Mouse (Mus musculus) MEL (cell line): Measurements from ENCODE around the gene Olfr1099.

Source experiments
- BHLHE40 ChIP-seq: IDR thresholded peaks from 2 replicates; pipeline ENCODE4 v1.6.1; 2012; ENCODE audit warnings: low read depth, mild to moderate bottlenecking, inconsistent platforms, low read length, improper control_type of control experiment, borderline replicate concordance
- CHD2 ChIP-seq: IDR thresholded peaks from 2 replicates; pipeline ENCODE4 v1.6.1; 2011; ENCODE audit warnings: low read length, improper control_type of control experiment
- CTCF ChIP-seq, 3 experiments: IDR thresholded peaks in 2 of 3; conservative IDR thresholded peaks in 1 of 3; 2 replicates each; pipeline ENCODE4 v1.5.1; 2011 to 2012; ENCODE audit warnings: low read length in 3 of 3, low read depth in 2 of 3, mild to moderate bottlenecking in 2 of 3, improper control_type of control experiment in 1 of 3, inconsistent platforms in 1 of 3, mixed read lengths in 1 of 3, moderate library complexity in 1 of 3; ENCODE audit not compliant: control insufficient read depth in 1 of 3, insufficient read depth in 1 of 3, poor library complexity in 1 of 3, severe bottlenecking in 1 of 3
- ELF1 ChIP-seq: IDR thresholded peaks from 2 replicates; pipeline ENCODE4 v1.6.1; 2014; ENCODE audit warnings: low read depth, mild to moderate bottlenecking, inconsistent platforms, low read length, improper control_type of control experiment, moderate library complexity
- EP300 ChIP-seq, 2 experiments: IDR thresholded peaks; 2 replicates each; pipeline ENCODE4 v1.6.1; 2011; ENCODE audit warnings: improper control_type of control experiment in 2 of 2, low read length in 2 of 2, low read depth in 1 of 2, mild to moderate bottlenecking in 1 of 2
- GATA1 ChIP-seq: IDR thresholded peaks from 2 replicates; pipeline ENCODE4 v1.6.1; 2011; ENCODE audit warnings: low read depth, low read length, improper control_type of control experiment
- JUND ChIP-seq: IDR thresholded peaks from 2 replicates; pipeline ENCODE4 v1.6.1; 2011; ENCODE audit warnings: low read depth, mild to moderate bottlenecking, improper control_type of control experiment, low read length
- MAX ChIP-seq: IDR thresholded peaks from 2 replicates; pipeline ENCODE4 v1.6.1; 2011; ENCODE audit warnings: low read length, improper control_type of control experiment
- MYC ChIP-seq: IDR thresholded peaks from 2 replicates; pipeline ENCODE4 v1.6.1; 2011; ENCODE audit warnings: low read depth, mild to moderate bottlenecking, low read length, improper control_type of control experiment, moderate library complexity
- POLR2A ChIP-seq, 2 experiments: IDR thresholded peaks; 2 replicates each; pipeline ENCODE4 v1.6.1; 2011 to 2012; ENCODE audit warnings: low read length in 2 of 2, mild to moderate bottlenecking in 2 of 2, control low read depth in 1 of 2, improper control_type of control experiment in 1 of 2, low read depth in 1 of 2, moderate library complexity in 1 of 2; ENCODE audit not compliant: control insufficient read depth in 1 of 2, insufficient read depth in 1 of 2, poor library complexity in 1 of 2
- POLR2AphosphoS2 ChIP-seq: IDR thresholded peaks from 2 replicates; pipeline ENCODE4 v1.6.1; 2011; ENCODE audit warnings: low read length, improper control_type of control experiment
- POLR2AphosphoS5 ChIP-seq: IDR thresholded peaks from 2 replicates; pipeline ENCODE4 v1.6.1; 2012; ENCODE audit warnings: low read depth, borderline replicate concordance, mild to moderate bottlenecking, inconsistent platforms, low read length, moderate library complexity, mixed read lengths
- RAD21 ChIP-seq: IDR thresholded peaks from 2 replicates; pipeline ENCODE4 v1.6.1; 2011; ENCODE audit warnings: mild to moderate bottlenecking, low read depth, low read length, improper control_type of control experiment
- USF1 ChIP-seq: IDR thresholded peaks from 2 replicates; pipeline ENCODE4 v1.6.1; 2014; ENCODE audit warnings: low read depth, mild to moderate bottlenecking, inconsistent platforms, low read length, improper control_type of control experiment, moderate library complexity

DNA sequence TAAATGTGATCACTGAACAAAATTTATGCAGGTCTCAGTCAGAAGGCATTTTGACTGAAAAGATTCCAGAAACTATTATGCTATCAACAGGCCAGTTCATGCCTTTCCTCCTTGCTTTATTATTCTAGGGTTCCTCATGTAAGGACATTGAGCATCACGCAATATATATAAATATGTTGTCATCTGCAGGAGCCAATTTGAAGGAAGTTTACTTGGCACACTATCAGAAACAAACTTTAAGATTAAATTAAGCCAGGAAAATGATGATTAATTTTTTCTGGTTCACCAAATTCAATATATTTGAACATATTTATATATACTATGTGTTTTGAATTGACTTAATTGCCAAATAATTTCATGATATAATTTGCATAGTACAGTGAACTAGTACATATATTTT lies 36.0 kb downstream of the Olfr1099 start, which contains the start of gene Olfr1098:
- TF ChIP-seq POLR2A (IDR thresholded peaks at IDR 0.05; ENCODE audit: control insufficient read depth in 1 of 2, insufficient read depth in 1 of 2, low read depth in 1 of 2, low read length in 2 of 2, poor library complexity in 1 of 2) (no peak), CHD2 (no peak), GATA1 (no peak), EP300 (IDR thresholded peaks at IDR 0.05; ENCODE audit: low read depth in 1 of 2, low read length in 2 of 2) (no peak), CTCF (IDR thresholded peaks at IDR 0.05 in 2 of 3, conservative IDR thresholded peaks at IDR 0.05 in 1 of 3; ENCODE audit: control insufficient read depth in 1 of 3, insufficient read depth in 1 of 3, low read depth in 2 of 3, low read length in 3 of 3, poor library complexity in 1 of 3, severe bottlenecking in 1 of 3) (no peak), RAD21 (no peak), POLR2AphosphoS2 (no peak), ELF1 (no peak), MYC (no peak), BHLHE40 (no peak), MAX (no peak), USF1 (no peak), JUND (no peak), POLR2AphosphoS5 (no peak)
